Mouse (Mus musculus) hindbrain, embryonic 10.5 days (tissue): ENCODE data around the gene Gm16181. TPM values are rescaled to one million over a fixed set of nuclear protein-coding genes. Genes with fewer than 3 reads are reported as not detected.

Source experiments
- DNase-seq: peaks from one replicate; pipeline ENCODE4 v3.0.0-alpha.2; 2017; ENCODE audit warnings: low spot score
- H3K27ac ChIP-seq: fragments of 300-500 bp; sonication (generic); 2 replicates; pipeline ENCODE4 v1.5.1; 2016; ENCODE audit warnings: mild to moderate bottlenecking, moderate library complexity
- H3K27me3 ChIP-seq: fragments of 300-500 bp; sonication (generic); 2 replicates; pipeline ENCODE4 v1.6.1; 2016; ENCODE audit warnings: mild to moderate bottlenecking; ENCODE audit not compliant: poor library complexity, insufficient read depth, severe bottlenecking
- H3K36me3 ChIP-seq: fragments of 300-500 bp; sonication (generic); 2 replicates; pipeline ENCODE4 v1.6.1; 2016; ENCODE audit warnings: mild to moderate bottlenecking, moderate library complexity
- H3K4me1 ChIP-seq: fragments of 300-500 bp; sonication (generic); replicated peaks from 2 replicates; pipeline ENCODE4 v1.6.1; 2016; ENCODE audit warnings: mild to moderate bottlenecking
- H3K4me3 ChIP-seq: fragments of 300-500 bp; sonication (generic); 2 replicates; pipeline ENCODE4 v1.5.1; 2016; ENCODE audit warnings: mild to moderate bottlenecking, moderate library complexity
- H3K9me3 ChIP-seq: fragments of 300-500 bp; sonication (generic); 2 replicates; pipeline ENCODE4 v1.6.1; 2016; ENCODE audit warnings: mild to moderate bottlenecking, moderate library complexity
- WGBS: fragments of 180-500 bp; shearing (Covaris S2); methylation state at CpG from one replicate; pipeline ENCODE4 v1.1.7; 2016; 5-methylcytosine and 5-hydroxymethylcytosine counted together
- polyA plus RNA-seq: library from polyadenylated mRNA; unstranded; fragments of >200 nt; fragmentation: Nextera tagmentation; extraction: Ambion mirVana; gene quantifications from 2 replicates; pipeline ENCODE4 v1.2.1, GENCODE M21; 2016

Gene Gm16181
- polyA plus RNA-seq, 1 experiment from 2014 or later = 0.42 TPM

DNA sequence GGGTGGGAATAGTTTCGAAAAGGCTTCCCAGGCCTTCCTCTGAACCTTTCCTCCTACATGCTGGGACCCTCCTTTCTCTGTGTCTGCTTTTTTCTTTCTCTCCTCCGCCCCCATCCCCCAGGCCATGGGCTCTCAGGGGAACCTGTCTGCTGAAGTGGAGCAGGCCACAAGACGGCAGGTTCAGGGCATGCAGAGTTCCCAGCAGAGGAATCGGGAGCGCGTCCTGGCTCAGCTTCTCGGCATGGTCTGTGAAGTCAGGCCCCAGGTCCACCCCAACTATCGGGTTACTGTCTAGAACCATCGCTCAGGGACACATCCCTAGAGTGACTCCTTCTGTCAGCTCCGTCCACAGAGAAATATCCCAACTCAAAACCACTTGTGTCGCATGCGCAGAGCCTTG lies 16.9 kb downstream of the Gm16181 start:
- Histone ChIP-seq H3K4me1 (peaks cover 44% of the 10 kb centered on the region), H3K36me3 (peaks cover 15% of the 10 kb centered on the region), H3K9me3 (no peaks in the 10 kb centered on the region), H3K27ac (no peak overlapping the region), H3K4me3 (no peak overlapping the region), H3K27me3 (no peaks in the 10 kb centered on the region)
- DNase-seq = no peak
- 86% methylated on average over 12 of the region's 12 CpGs for WGBS

GRCm38 (mm10) chr17:35239700-35240099 lies 19.1 kb downstream of the Gm16181 start:
- peaks cover 18% of the 10 kb centered on the region for H3K36me3 ChIP-seq
- H3K4me3 ChIP-seq = no peak overlapping the region
- DNase-seq = no peak
- peak overlapping the region; percentile 98; the same call in 1 of the 2 replicates for H3K27ac ChIP-seq
- H3K4me1 ChIP-seq = peaks cover 45% of the 10 kb centered on the region
- 83% methylated on average over 5 of the region's 5 CpGs for WGBS
- H3K27me3 ChIP-seq = no peaks in the 10 kb centered on the region
- no peaks in the 10 kb centered on the region for H3K9me3 ChIP-seq

DNA sequence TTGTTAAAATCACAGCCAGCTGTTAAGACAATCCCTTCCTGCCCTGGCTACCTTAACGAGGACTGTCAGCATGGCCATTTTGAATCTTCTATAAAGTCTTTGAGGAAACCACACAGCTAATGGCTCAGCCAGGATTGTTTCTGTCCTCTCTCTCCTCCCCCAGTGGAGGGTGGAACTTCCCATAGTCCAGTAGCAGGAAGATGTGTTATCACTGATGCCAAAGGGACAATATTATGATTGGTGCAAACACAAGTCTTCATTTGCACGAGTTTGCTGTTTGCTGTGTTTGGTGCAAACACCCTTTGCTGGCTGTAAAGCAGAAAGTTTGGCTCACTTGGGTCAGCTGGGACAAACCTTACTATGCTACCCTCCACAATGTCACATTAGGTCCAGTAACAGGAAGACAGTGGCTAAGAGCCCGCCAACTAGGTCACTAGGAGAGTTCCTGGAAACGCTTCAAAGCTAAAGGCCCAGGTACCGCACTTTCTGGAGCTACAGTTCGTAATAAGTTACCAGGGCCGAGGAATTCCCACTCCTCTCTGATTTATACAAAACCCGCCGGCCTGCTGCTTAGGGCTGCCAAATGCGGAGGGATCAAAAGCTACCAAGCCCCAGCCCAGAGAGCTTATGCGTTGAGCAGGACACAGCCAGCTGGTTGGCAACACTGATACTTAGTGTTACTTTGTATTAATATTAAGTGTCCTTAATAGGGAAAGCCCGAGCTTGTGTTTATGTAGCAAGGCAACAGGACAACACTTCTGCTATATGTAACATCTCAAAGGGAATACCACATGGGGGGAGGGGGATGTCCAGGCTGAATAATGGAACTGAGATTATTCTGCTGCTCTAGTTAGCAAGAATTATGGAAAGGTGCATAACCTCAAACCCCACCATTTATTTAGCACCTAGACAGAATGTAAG lies 20.0 kb downstream of the Gm16181 start:
- no peaks in the 10 kb centered on the region for H3K9me3 ChIP-seq
- peak overlapping the region; percentile 98 for H3K27ac ChIP-seq
- H3K36me3 ChIP-seq = peaks cover 28% of the 10 kb centered on the region
- H3K27me3 ChIP-seq = no peaks in the 10 kb centered on the region
- peaks cover 51% of the 10 kb centered on the region for H3K4me1 ChIP-seq
- WGBS = 36% methylated on average over 12 of the region's 12 CpGs
- H3K4me3 ChIP-seq = peak overlapping the region; percentile 95
- DNase-seq = no peak

GRCm38 (mm10) chr17:35241305-35242014 lies 20.8 kb downstream of the Gm16181 start, which contains the start of gene Ddx39b:
Gene Ddx39b (plus strand): TSS chr17:35241746.
- peak; percentile 96 for DNase-seq
- peak within 1 kb of the TSS; percentile 98 for H3K27ac ChIP-seq
- H3K4me1 ChIP-seq = peaks cover 55% of the 10 kb centered on the region
- no peaks in the 10 kb centered on the region for H3K27me3 ChIP-seq
- WGBS = under 1% methylated on average over 69 of the region's 69 CpGs
- no peaks in the 10 kb centered on the region for H3K9me3 ChIP-seq
- H3K36me3 ChIP-seq = peaks cover 36% of the 10 kb centered on the region
- H3K4me3 ChIP-seq = peak within 1 kb of the TSS; percentile 95

- peaks cover 50% of the 10 kb centered on the region for H3K4me1 ChIP-seq
- peak overlapping the region; percentile 98 for H3K27ac ChIP-seq
- DNase-seq = peak; percentile 73
- no peaks in the 10 kb centered on the region for H3K27me3 ChIP-seq
- peak overlapping the region; percentile 95 for H3K4me3 ChIP-seq
- peaks cover 44% of the 10 kb centered on the region for H3K36me3 ChIP-seq
- no peaks in the 10 kb centered on the region for H3K9me3 ChIP-seq
- under 1% methylated on average over 55 of the region's 55 CpGs for WGBS
Measured at GRCm38 (mm10) chr17:35242015-35242941, 21.6 kb downstream of the Gm16181 start.

- H3K9me3 ChIP-seq = no peaks in the 10 kb centered on the region
- H3K36me3 ChIP-seq = peaks cover 52% of the 10 kb centered on the region
- no peaks in the 10 kb centered on the region for H3K27me3 ChIP-seq
- peak overlapping the region; percentile 95 for H3K4me3 ChIP-seq
- peak overlapping the region; percentile 98 for H3K27ac ChIP-seq
- peaks cover 50% of the 10 kb centered on the region for H3K4me1 ChIP-seq
- WGBS = 10% methylated on average over 16 of the region's 16 CpGs
- DNase-seq = peak; percentile 57
Measured at GRCm38 (mm10) chr17:35243086-35243485, 22.5 kb downstream of the Gm16181 start.

DNA sequence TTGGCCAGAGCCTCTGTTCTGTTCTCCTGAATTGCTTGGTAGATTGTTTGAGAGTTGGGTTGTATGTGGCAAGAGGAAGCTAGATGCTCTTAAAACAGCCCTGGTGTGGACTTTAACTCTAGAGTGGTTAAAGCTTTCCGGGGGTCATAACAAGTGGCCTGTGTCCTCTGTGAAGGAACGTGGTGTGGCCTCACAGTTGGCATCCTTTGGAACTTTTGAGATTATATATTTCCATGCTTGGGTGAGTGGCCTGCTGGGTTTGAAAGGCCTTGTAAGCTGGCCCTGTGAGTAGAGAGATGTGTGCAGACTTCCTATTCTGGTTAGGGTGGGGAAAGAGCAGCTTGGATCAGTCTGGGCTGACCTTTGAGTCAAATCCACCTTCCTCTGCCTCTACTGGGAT lies 24.4 kb downstream of the Gm16181 start:
- no peak for DNase-seq
- peak overlapping the region; percentile 95 for H3K4me3 ChIP-seq
- H3K4me1 ChIP-seq = peaks cover 48% of the 10 kb centered on the region
- H3K27ac ChIP-seq = no peak overlapping the region
- H3K27me3 ChIP-seq = no peaks in the 10 kb centered on the region
- H3K9me3 ChIP-seq = no peaks in the 10 kb centered on the region
- 90% methylated on average over 2 of the region's 2 CpGs for WGBS
- peaks cover 71% of the 10 kb centered on the region for H3K36me3 ChIP-seq

DNA sequence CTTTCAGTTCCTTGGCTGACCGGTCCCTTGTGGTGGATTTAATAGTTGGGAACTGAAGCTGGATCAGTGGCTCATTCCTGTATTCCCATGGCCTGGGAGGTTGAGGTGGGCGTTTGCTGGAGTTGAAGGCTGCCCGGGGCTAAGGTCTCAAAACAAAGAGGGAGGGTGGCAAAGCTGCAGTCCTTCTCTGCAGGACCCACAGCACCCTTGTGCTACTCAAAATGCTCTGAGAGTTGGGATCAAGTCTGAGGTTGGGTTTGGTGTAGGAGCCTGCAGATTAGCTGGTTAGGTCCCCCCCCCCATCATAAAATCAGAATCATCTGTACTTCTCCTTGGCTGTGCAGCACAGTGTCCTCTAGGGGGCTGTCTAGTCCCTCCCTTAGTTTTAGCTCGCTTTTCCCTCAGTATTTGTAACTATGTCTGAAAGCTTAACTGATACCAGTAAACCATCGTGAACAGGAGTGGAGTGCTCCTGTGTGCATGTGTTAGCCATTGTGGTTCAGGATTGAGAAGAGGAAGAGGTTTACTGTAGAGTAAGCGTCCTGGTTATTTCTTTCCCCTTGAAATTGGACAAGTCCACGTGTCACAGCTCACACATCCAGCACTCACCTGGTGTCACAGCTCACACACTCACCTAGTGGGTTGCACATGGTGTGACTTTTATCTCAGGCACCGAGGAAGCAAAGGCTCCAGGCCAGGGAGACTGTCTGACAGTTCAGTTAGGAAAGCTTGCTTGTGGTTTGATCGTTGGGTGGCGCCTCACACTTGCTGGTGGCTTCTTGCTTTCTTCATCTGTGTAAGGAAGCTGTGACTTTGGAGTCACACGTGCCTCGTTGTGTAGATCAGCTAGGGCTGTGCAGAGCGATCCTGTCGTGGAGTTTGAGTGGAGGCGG lies 25.3 kb downstream of the Gm16181 start:
- WGBS = 90% methylated on average over 15 of the region's 15 CpGs
- Histone ChIP-seq H3K4me1 (peaks cover 38% of the 10 kb centered on the region), H3K9me3 (no peaks in the 10 kb centered on the region), H3K36me3 (peaks cover 81% of the 10 kb centered on the region), H3K27me3 (no peaks in the 10 kb centered on the region), H3K27ac (no peak overlapping the region), H3K4me3 (peak overlapping the region; percentile 95; the same call in 1 of the 2 replicates)
- DNase-seq = no peak

- Histone ChIP-seq H3K36me3 (peaks cover 92% of the 10 kb centered on the region), H3K4me1 (peaks cover 37% of the 10 kb centered on the region), H3K4me3 (no peak overlapping the region), H3K27ac (no peak overlapping the region), H3K27me3 (no peaks in the 10 kb centered on the region), H3K9me3 (no peaks in the 10 kb centered on the region)
- no peak for DNase-seq
- WGBS = 94% methylated on average over 7 of the region's 7 CpGs
Measured at GRCm38 (mm10) chr17:35247144-35247543, 26.5 kb downstream of the Gm16181 start.

- no peak for DNase-seq
- Histone ChIP-seq H3K4me3 (no peak overlapping the region), H3K27ac (no peak overlapping the region), H3K9me3 (no peaks in the 10 kb centered on the region), H3K4me1 (peaks cover 27% of the 10 kb centered on the region), H3K27me3 (no peaks in the 10 kb centered on the region), H3K36me3 (peaks cover 99% of the 10 kb centered on the region)
- 91% methylated on average over 14 of the region's 14 CpGs for WGBS
Measured at GRCm38 (mm10) chr17:35248986-35249385, 28.4 kb downstream of the Gm16181 start.

DNA sequence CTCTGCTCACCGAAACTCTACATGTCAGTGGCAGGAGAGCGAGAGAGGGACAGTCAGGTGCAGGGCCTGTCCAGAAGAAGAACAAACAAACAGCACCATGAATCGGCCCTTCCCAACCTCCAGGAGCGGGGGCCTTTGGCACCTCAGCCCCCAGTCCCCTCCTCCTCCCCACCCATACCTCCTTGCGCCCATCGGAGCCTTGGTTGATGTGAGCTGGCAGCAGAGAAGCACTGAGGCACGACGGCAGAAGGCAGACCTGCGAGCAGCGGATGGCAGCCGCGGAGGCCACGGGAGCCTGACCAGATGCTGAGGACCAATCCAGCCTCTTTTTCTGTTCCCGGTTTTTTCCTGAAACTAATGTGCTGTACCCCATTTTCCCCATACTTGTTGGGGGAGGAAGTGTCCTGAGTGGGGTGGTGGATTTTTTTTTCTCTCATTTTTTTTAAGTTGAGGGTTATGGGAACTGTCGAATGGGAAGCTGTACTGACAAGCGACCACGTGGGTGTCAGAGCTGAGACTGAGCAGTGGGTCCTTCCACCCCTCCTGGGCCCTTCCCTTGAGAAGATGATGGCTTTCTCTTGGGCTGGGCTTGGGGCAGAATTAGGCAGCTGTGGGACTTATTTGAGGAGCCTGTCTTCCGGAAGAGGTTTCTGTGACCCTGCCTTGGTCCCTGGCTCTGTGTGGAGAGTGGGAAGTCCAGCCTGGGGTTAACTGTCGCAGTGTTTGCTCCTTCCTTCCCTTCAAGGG lies 29.0 kb downstream of the Gm16181 start:
- Histone ChIP-seq H3K9me3 (no peaks in the 10 kb centered on the region), H3K36me3 (peaks cover 99% of the 10 kb centered on the region), H3K4me3 (no peak overlapping the region), H3K27me3 (no peaks in the 10 kb centered on the region), H3K4me1 (peaks cover 20% of the 10 kb centered on the region), H3K27ac (no peak overlapping the region)
- DNase-seq = no peak
- WGBS = 89% methylated on average over 19 of the region's 19 CpGs
